Mouse (Mus musculus): Measurements from ENCODE around the gene Wdr82.

The Wdr82 gene

DNA sequence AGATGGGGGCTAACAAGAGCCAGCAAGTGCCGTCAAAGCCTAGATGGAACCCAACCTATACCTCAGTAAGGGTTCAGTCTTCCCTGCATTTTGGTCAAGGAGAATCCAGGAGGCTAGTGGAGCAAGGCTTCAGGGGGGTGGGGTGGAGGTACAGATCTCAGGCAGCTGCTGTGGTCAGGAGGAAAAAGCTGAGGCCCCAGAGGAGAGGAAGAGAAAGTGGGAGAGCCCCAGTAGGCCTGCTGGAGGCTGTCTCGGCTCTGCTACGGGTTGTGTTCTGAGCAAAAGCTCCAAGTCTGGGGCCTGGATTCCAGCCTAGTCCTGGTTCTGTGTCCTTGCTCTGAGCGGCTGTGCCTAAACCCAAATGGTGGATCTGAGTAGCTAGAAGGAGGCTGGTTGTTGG, 52.3 kb downstream of the Wdr82 start:
- DNase-seq (ENCODE audit: extremely low spot score, low spot score) = no peak

DNA sequence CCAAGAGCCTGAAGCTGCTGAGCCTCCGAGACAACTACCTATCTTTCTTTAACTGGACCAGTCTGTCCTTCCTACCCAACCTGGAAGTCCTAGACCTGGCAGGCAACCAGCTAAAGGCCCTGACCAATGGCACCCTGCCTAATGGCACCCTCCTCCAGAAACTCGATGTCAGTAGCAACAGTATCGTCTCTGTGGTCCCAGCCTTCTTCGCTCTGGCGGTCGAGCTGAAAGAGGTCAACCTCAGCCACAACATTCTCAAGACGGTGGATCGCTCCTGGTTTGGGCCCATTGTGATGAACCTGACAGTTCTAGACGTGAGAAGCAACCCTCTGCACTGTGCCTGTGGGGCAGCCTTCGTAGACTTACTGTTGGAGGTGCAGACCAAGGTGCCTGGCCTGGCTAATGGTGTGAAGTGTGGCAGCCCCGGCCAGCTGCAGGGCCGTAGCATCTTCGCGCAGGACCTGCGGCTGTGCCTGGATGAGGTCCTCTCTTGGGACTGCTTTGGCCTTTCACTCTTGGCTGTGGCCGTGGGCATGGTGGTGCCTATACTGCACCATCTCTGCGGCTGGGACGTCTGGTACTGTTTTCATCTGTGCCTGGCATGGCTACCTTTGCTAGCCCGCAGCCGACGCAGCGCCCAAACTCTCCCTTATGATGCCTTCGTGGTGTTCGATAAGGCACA, 54.9 kb downstream of the Wdr82 start:
- DNase-seq (ENCODE audit: extremely low spot score, low spot score) = no peak

DNA sequence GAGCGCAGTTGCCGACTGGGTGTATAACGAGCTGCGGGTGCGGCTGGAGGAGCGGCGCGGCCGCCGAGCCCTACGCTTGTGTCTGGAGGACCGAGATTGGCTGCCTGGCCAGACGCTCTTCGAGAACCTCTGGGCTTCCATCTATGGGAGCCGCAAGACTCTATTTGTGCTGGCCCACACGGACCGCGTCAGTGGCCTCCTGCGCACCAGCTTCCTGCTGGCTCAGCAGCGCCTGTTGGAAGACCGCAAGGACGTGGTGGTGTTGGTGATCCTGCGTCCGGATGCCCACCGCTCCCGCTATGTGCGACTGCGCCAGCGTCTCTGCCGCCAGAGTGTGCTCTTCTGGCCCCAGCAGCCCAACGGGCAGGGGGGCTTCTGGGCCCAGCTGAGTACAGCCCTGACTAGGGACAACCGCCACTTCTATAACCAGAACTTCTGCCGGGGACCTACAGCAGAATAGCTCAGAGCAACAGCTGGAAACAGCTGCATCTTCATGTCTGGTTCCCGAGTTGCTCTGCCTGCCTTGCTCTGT, 55.5 kb downstream of the Wdr82 start:
- DNase-seq (ENCODE audit: extremely low spot score, low spot score) = peak; percentile 55

DNA sequence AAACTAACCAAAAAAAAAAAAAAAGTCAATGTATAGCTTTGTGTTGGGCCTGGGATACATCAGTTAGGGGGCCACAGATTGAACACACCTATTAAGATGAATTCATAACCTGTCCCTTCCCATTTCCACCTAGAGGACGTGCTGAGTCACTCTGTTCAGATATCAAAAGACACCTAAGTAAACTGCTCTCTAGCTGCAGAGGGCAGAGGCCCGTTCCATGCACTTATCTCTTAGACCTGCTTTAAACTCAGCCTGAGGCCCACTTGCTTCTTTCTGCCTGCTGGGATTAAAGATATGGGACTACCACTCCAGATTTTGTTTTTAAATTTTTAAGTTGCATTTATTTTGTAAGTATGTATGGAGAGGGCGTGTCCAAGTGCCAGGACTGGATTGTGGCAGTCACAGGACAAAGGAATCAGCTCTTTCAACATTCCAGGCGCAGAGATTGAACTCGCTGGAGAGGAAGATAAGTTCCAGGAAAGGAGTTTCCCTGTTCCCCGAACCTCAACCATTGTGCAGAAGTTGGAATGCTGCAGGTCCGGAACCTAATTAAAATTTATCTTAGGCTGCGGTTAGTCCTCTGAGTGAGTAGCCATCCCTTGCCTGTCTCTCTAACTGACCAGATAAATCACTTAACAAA, 57.2 kb downstream of the Wdr82 start:
- DNase-seq (ENCODE audit: extremely low spot score, low spot score) = no peak

DNA sequence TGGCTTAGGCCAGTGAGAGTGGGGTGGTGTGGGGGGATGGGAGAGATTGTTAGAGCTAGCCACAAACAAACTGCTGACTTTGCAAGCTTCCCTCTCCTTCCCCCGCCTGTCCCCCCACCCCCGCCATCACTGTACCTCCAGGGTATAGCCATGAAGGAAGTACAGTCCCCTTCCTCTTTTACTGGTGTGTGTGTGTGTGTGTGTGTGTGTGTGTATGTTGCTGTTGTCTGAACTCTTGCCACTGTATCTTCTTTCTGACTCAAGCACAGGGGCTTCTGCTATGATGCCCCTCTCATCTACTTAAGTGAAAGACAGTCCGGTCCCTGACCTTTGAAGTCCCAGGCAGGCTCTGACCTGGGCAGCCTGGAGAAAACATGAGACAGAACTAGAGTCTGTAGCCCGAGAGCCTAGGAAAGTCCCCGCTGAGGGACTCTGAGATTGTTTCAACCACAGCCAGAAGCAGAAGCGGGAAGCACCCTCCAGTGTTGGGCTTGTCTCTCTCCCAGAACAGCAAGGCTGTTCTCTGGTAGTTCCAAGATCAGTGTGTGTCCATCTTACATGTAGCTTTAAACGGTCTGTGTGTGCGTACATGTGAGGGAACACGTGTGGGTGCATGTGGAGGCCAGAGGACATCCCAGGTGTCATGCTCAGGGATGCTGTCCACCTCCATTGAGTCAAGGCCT, 59.5 kb downstream of the Wdr82 start:
- no peak for DNase-seq (ENCODE audit: extremely low spot score, low spot score)

DNA sequence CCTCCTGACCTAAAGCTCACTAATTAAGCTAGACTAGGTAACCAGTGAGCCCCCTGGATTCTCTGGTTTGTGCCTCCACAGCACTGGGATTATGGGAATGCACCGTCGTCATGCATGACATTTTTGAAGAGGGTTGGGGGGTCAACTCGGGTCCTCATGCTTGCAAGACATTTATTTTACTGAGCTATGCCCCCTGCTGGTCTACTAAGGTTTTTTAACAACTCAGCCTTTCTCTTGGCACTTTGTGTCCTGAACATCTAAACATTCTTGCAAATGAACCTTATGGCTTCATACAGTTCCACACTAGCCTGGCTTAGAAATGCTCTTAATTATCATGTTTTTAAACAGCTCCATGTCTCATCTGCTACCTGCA, 60.0 kb downstream of the Wdr82 start:
- no peak for DNase-seq (ENCODE audit: extremely low spot score, low spot score)

DNA sequence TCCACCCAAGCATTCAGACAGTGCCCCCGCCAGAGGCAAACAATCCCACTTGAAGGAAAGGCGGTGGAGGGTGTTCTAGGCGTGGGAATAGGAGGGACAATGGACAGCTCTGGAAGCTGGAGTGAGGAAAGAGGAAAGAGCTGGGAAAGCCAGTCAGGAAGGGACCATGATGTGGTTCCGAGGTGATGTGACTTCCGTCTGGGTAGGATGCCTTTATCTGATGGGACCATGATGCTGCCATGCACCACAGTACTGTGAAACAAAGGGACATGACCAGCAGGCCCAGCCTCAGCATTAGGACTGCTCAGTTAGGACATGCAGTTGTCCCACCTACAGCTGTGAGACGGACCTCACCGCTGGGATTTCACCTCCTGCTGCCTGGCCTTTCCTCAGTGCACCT, 60.5 kb downstream of the Wdr82 start:
- no peak for DNase-seq (ENCODE audit: extremely low spot score, low spot score)

DNA sequence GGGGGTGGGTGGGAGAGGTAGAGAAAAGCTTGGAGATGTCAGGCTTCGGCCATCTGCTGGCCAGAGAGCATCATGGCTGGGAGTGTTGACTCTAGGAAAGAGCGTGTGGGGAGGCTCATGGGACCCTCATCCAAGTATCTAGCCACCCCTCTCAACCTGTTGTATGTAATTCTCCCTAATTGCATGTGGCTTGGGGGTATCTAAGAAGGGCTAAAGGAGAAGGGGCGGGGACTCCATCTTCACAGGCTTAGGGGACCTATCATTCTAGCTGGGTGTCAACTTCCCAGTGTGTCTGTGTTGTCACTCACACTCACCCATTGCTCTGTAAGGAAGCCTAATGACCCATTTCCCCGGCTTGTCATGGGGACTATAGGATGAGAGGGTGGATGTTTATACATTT, 61.1 kb downstream of the Wdr82 start:
- DNase-seq (ENCODE audit: extremely low spot score, low spot score) = no peak

DNA sequence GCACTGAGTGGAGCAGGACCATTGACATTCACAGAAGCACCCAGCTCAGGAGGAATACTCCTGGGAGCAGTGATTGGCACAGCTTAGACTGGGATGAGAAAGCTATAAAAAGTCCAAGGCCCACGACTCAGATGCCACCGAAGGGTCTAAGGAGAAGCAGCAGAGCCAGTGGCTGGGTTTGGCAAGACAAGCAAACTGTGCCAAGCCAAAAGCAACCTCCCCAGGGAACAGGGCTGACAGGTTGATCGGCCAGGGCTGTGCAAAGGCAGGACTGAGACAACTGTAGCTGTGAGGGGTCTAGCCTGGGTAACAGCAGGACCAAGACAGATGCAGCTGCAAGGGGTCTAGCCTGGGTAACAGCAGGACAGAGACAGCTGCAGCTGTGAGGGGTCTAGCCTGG, 62.2 kb downstream of the Wdr82 start:
- DNase-seq (ENCODE audit: extremely low spot score, low spot score) = no peak

DNA sequence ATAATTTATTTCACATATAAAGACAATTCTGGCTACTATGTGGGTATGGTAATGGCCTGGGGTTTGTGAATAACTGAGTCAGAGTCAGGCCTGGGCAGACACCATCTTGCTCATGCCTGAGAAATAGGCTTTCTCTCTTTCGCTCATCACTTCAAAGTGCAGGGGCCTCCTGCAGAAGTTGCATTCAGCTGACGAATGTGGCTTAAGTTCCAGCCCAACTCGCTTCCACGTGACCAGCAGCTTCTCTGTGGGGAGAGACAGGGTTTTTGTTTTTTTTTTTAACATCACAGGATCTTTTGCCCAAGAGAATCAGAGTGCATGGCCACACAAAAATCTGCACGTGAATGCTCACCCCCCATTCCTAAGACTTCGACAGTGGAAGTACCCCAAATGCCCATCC, 63.2 kb downstream of the Wdr82 start:
- DNase-seq (ENCODE audit: extremely low spot score, low spot score) = no peak

DNA sequence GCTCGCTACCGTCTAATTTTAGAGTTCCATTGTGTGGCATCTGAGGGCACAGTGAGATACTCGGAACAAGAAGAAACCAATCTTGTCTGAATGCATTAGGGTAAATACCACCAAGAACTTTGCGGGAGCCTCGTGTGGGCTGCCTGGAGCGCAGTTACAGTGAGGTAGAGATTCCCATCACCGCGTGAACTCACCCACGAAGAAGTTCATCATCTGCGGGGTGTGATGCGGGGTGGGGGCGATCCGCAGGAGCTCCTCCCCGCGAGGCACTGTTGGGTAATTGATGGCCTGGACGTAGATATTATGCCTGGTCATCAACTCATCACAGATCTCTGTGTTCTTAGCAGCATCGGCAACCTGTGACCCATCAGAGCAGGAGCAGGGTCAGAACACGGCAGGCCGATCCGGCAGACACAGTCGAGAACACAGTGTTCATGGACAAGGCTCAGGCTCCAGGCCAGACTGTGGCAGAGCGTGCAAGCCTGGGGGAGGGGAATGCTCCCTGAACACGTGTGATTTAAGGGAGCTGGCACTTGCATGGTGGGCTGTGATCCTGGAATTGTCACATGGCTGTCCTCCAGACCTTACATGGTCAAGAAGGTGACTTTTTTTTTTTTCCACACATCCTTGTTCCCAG, 64.6 kb downstream of the Wdr82 start:
- no peak for DNase-seq (ENCODE audit: extremely low spot score, low spot score)

DNA sequence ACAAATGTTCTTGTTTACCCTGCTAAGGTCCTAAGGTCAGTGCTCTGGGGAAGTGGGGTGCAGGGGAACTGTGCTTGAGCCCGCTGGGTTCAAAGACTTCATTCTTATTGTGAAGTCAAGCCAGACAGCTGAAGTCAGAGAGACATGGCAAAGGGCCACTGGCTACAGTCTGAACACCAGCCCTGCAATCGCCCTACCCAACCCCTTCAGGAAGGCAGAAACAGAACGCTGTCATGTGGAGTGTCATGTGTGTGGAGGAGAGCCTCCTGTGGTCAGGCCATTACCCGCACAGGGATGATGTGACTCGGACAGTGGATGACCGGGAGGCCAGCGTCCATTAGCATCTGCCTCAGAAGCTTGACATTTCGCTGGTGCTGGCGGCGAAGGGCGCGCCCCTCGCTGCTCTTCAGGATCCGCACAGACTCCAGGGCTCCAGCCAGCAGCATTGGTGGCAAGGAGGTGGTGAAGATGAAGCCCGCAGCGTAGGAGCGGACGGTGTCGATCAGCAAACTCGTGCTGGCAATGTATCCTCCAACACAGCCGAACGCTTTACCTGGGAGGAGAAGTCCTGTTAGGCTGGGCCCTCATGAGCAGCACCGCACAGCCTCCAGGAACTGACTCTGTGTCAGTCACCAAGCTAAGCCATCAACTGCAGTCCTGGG, 65.6 kb downstream of the Wdr82 start:
- no peak for DNase-seq (ENCODE audit: extremely low spot score, low spot score)

DNA sequence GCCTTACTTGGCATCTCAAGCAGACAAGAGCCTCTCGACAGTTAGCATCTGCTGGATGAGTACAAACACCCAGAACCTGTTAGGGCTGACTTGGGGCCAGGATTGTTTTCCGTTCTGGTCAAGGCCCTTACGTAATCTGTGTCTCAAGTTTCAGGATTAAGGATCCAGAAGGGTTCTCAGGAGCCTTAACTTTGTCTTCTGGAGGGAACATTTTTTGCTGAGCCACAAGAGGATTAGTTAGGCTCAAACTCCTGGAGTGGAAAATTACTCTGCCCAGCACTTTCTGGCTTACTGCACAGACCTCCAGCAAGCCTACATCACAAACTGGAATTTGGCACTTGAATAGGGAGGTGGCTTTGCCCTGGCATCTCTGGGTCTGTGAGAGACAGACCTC, 66.1 kb downstream of the Wdr82 start:
- no peak for DNase-seq (ENCODE audit: extremely low spot score, low spot score)

DNA sequence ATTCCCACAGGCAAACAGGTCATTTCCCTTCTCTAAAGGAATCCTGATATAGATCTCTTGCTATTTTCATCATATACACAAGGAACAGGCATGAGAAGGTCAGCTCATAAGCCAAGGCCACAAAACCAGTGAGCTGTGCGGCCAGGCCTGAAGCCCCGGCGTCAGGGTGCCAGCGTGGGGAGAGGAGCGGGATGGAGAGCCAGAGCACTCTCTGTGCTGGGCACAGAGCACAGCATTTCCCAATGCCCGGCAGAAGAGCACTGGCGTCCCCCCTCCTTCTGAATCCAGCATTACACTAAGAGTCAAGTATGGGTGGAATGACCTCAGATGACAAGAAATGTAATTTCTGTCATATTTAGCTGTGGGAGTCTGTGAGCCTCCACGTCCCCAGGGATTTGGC, 66.7 kb downstream of the Wdr82 start:
- DNase-seq (ENCODE audit: extremely low spot score, low spot score) = no peak

DNA sequence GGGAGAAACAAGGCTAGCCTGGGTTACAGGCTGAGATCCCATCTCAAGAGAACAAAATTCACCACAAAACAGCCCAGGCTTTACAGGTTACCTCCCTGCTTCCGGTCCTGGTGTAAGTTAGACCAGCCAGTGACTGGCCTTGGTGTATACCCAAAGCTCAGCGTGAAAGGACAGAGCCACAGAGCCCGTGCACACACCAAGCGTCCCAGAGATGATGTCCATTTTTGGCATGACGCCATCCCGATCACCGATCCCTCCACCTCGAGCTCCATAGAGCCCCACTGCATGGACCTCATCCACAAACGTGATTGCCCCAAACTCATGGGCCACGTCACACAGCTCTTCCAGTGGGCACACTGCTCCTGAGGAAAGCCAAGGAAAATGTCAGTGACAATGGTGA, 67.2 kb downstream of the Wdr82 start:
- DNase-seq (ENCODE audit: extremely low spot score, low spot score) = no peak

Data from neural tube, embryonic 10.5 days (tissue).